Mouse (Mus musculus) thymus, postnatal 0 days (tissue): ENCODE results near the gene Fgd4. TPM values are rescaled to one million over a fixed set of nuclear protein-coding genes. Genes with fewer than 3 reads are reported as not detected.
A peak's percentile ranks its signal among the peaks of the same experiment; 100 is the strongest.

ENCODE experiments used
- DNase-seq: peaks from one replicate; pipeline ENCODE4 v3.0.0-alpha.2; 2015; ENCODE audit warnings: low spot score
- polyA plus RNA-seq: library from polyadenylated mRNA; unstranded; fragments of >200 nt; fragmentation: Nextera tagmentation; extraction: Ambion mirVana; gene quantifications from 2 replicates; pipeline ENCODE4 v1.2.1, GENCODE M21; 2015

Fgd4 gene
- 2.3 and 2.9 TPM in 2 replicates for polyA plus RNA-seq

- DNase-seq, result no peak
Observed at GRCm38 (mm10) chr16:16600461-16600860, at the start of gene Fgd4. Gene Fgd4, minus strand, starts transcription at chr16:16600549.

- DNase-seq, result no peak
Observed at GRCm38 (mm10) chr16:16645148-16645547, 44.8 kb upstream of the Fgd4 start.

GRCm38 (mm10) chr16:16633730-16634129, 33.4 kb upstream of the Fgd4 start:
- no peak for DNase-seq

GRCm38 (mm10) chr16:16599586-16600401, 555 bp downstream of the Fgd4 start:
- DNase-seq, result peak; percentile 15

- no peak for DNase-seq
Observed at GRCm38 (mm10) chr16:16596582-16596981, 3.8 kb downstream of the Fgd4 start.

GRCm38 (mm10) chr16:16592622-16593021, 7.7 kb downstream of the Fgd4 start:
- no peak for DNase-seq

- DNase-seq, result peak; percentile 72
Observed at GRCm38 (mm10) chr16:16584409-16585032, 15.8 kb downstream of the Fgd4 start.

GRCm38 (mm10) chr16:16576556-16576955, 23.8 kb downstream of the Fgd4 start:
- DNase-seq, result no peak

- DNase-seq, result no peak
Observed at GRCm38 (mm10) chr16:16574508-16574907, 25.8 kb downstream of the Fgd4 start.

- DNase-seq, result no peak
Observed at GRCm38 (mm10) chr16:16573167-16573566, 27.2 kb downstream of the Fgd4 start.

- no peak for DNase-seq
Observed at GRCm38 (mm10) chr16:16571356-16571755, 29.0 kb downstream of the Fgd4 start.

GRCm38 (mm10) chr16:16566786-16567185, 33.6 kb downstream of the Fgd4 start:
- DNase-seq, result no peak

GRCm38 (mm10) chr16:16566215-16566614, 34.1 kb downstream of the Fgd4 start:
- no peak for DNase-seq

GRCm38 (mm10) chr16:16565786-16566185, 34.6 kb downstream of the Fgd4 start:
- no peak for DNase-seq

GRCm38 (mm10) chr16:16560718-16561117, 39.6 kb downstream of the Fgd4 start:
- DNase-seq, result no peak

- no peak for DNase-seq
Observed at GRCm38 (mm10) chr16:16559878-16560531, 40.3 kb downstream of the Fgd4 start.

GRCm38 (mm10) chr16:16559016-16559877, 41.1 kb downstream of the Fgd4 start:
- DNase-seq, result no peak

- DNase-seq, result no peak
Observed at GRCm38 (mm10) chr16:16557738-16558137, 42.6 kb downstream of the Fgd4 start.

GRCm38 (mm10) chr16:16554098-16554497, 46.3 kb downstream of the Fgd4 start:
- no peak for DNase-seq

- DNase-seq, result no peak
Observed at GRCm38 (mm10) chr16:16552197-16552596, 48.2 kb downstream of the Fgd4 start.

- DNase-seq, result no peak
Observed at GRCm38 (mm10) chr16:16549105-16549504, 51.2 kb downstream of the Fgd4 start.
